Mouse (Mus musculus): ENCODE measurements around the gene Hdhd5. TPM values are rescaled to one million over a fixed set of nuclear protein-coding genes. Genes with fewer than 3 reads are reported as not detected.

The Hdhd5 gene
- polyA plus RNA-seq (2012; fragmentation: generic; extraction: Trizol), result 10 to 100 TPM in 1 of 2 experiments, 1 to 10 TPM in 1; 2.5 to 11.0 TPM

DNA sequence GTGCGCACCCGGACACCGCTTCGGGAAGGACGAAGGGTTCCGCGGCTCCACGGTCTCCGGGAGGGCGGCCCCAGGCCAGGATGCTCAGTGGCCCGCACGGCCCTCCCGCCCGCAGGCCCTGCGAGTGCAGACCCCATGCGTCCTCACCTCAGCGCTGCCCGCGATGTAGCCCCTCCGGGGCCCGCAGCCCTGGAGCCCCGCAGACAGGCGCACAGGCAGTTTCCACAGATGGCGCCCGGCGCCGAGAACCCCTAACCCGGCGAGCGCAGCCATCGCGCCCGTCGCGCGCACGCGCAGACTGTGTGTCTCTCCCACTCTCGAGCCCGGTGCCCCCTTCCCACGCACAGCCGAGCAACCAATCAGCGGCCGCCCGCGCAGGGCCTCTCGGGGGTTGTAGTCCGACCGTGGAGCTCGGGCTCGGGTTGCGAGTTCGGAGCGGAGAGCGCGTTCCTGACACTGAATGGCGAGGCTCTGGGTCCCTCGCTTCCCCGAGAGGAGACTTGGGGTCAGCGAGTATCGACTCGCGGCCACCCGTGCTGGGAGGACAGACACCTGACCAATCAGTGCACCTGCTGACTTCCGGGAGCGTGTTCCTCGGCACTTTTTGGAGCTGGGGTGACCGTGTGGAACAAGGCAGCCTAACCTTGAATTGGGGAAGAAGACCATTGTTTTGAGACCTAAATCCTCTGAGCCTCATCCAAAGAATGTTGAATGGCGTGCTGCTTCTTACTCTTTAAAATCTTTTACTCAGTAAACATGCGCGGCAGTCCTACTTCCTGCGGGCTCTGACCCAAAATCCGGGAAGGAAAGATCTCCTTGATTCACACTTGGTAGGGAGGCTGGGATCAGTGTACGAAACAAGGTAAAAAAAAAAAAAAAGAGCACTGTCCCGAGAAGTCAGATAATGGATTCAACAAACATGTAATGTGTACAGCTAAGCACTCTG lies at the start of gene Hdhd5:
Hdhd5 (minus strand) TSS at position 300 of the 946 bp plus-strand sequence.

DNA sequence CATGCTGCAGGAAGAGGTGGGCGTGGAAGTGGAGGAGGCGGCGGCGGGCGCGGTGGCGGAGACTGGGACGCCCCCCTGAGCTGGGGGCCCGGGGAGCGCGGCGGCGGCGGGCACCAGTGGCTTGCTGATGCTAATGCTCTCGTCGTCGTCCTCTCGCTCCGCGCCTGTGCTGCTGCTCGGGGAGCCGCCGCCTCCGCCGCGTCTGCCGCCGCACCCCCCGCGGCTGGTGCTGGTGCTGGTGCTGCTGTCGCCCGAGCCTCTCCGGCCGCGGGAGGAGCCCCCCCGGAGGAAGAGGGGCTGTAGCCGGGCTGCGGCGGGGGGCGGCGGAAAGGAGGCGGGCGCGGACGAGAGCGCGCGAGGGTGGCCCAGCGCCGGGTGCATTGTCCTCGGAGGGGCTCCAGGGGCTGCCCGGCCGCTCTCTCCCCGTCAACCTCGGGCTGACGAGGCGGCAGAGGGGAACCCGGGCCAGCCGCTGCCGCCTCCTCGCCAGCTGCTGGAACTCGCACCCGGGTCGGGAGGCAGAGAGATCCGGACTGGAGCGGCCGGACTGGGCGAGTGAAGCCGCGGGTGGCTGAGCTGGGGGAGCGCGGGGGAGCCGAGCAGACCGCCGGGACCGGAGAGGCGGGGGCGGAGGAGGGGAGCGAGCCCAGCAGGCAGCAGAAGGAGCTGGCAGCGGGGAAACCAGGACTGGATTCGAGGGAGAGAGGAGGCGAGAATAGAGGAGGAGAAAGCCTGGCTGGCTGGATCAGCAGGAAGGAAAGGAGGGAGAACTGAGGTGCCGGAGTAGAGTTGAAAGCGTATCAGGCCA lies 37.5 kb downstream of the Hdhd5 start, which contains the start of gene Tmem121b:
Tmem121b (minus strand) TSS at position 434 of the 808 bp plus-strand sequence.

DNA sequence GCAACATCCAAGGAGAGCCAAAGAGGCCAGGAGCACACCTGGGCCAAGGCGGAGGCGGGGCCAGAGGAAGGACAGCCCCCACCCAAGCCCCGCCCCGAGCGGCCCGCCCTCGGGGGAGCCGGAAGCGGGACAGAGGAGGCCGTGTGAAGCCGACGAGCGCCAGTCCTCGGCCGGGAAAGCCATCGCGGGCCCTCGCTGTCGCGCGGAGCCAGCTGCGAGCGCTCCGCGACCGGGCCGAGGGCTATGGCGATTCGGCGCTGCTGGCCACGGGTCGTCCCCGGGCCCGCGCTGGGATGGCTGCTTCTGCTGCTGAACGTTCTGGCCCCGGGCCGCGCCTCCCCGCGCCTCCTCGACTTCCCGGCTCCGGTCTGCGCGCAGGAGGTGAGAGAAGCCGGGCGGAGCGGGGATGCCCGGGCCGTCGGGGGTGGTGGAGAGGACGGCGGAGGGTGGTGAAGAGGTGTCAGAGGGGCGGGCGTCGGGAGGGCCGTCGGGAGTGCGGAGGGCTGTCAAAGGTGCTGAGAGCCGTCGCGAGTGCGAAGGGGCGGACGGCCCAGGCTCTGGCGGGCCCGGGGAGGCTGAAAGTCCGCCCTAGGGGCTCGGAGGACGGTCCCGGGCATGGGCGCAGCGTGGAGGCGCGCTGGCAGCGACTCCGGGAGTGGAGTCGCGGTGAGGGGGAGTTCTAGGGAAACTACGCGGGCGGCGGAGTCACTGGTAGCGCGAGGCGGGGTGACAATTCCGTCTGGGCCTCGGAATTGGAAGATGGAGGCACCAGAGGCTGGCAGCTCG lies 67.8 kb downstream of the Hdhd5 start, which contains the start of gene Il17ra:
Il17ra (plus strand) TSS at position 162 of the 786 bp plus-strand sequence.

Other genes starting within 250 kb of the Hdhd5 start
- not detected for gene D330020A13Rik, start 237.0 kb downstream of the Hdhd5 start, polyA plus RNA-seq (2012; fragmentation: generic; extraction: Trizol)
- gene B4galnt3, start 236.8 kb downstream of the Hdhd5 start, polyA plus RNA-seq (2012; fragmentation: generic; extraction: Trizol), result under 1 TPM; 0.01 to 0.02 TPM
- gene Kdm5a, start 167.2 kb downstream of the Hdhd5 start, polyA plus RNA-seq (2012; fragmentation: generic; extraction: Trizol), result 1 to 10 TPM; 2.6 to 7.7 TPM
- 1 to 10 TPM in 1 of 2 experiments, under 1 TPM in 1; 0.50 to 7.5 TPM for gene Ccdc77, start 166.9 kb downstream of the Hdhd5 start, polyA plus RNA-seq (2012; fragmentation: generic; extraction: Trizol)
- 1 to 10 TPM; 1.2 to 5.5 TPM for gene Il17ra, start 68.1 kb downstream of the Hdhd5 start, polyA plus RNA-seq (2012; fragmentation: generic; extraction: Trizol)
- gene Tmem121b, start 37.5 kb downstream of the Hdhd5 start, polyA plus RNA-seq (2012; fragmentation: generic; extraction: Trizol), result under 1 TPM; under 0.01 to 0.13 TPM
- under 1 TPM; 0.01 to 0.02 TPM for gene Cecr2, start 135.1 kb upstream of the Hdhd5 start, polyA plus RNA-seq (2012; fragmentation: generic; extraction: Trizol)
- under 1 TPM; 0.01 to 0.11 TPM for gene Slc25a18, start 242.3 kb upstream of the Hdhd5 start, polyA plus RNA-seq (2012; fragmentation: generic; extraction: Trizol)